Mouse (Mus musculus) G1E (cell line): ENCODE measurements around the gene Tas2r126. TPM values are rescaled to one million over a fixed set of nuclear protein-coding genes. Genes with fewer than 3 reads are reported as not detected.

Experiments
- ATAC-seq: 2 replicates; pipeline ENCODE4 v1.8.0; 2016; ENCODE audit warnings: mild to moderate bottlenecking; ENCODE audit not compliant: insufficient number of reproducible peaks, poor library complexity, low FRiP score, severe bottlenecking; ENCODE audit errors: extremely low read depth
- DNase-seq: peaks from one replicate; pipeline ENCODE4 v3.0.0; 2012; ENCODE audit warnings: low spot score
- H3K27me3 ChIP-seq: 2 replicates; pipeline ENCODE4 v1.6.1; 2012; ENCODE audit warnings: mild to moderate bottlenecking, low read length, inconsistent platforms; ENCODE audit not compliant: insufficient read depth
- H3K36me3 ChIP-seq: replicated peaks from 2 replicates; pipeline ENCODE3; 2012; ENCODE audit warnings: mild to moderate bottlenecking, inconsistent platforms
- H3K4me1 ChIP-seq: 2 replicates; pipeline ENCODE4 v1.6.1; 2012; ENCODE audit warnings: low read depth, low read length, inconsistent platforms, mixed read lengths; ENCODE audit not compliant: insufficient read depth
- H3K4me3 ChIP-seq: 2 replicates; pipeline ENCODE4 v1.5.1; 2012; ENCODE audit warnings: low read depth, mild to moderate bottlenecking, inconsistent platforms, low read length, moderate library complexity, mixed read lengths
- H3K9me3 ChIP-seq: replicated peaks from 2 replicates; pipeline ENCODE4 v1.6.1; 2012; ENCODE audit warnings: inconsistent platforms
- CTCF ChIP-seq: IDR thresholded peaks from 2 replicates; pipeline ENCODE4 v1.5.1; 2012; ENCODE audit warnings: low read depth, low read length, inconsistent platforms, mixed read lengths
- GATA1 ChIP-seq: IDR thresholded peaks from 2 replicates; pipeline ENCODE4 v1.6.1; 2012; ENCODE audit warnings: borderline replicate concordance, low read length, inconsistent platforms, mixed read lengths
- GATA2 ChIP-seq: IDR thresholded peaks from 2 replicates; pipeline ENCODE4 v1.6.1; 2012; ENCODE audit warnings: low read depth, low read length, inconsistent platforms, borderline replicate concordance
- POLR2AphosphoS5 ChIP-seq: IDR thresholded peaks from 2 replicates; pipeline ENCODE4 v1.6.1; 2012; ENCODE audit warnings: low read depth, low read length, inconsistent platforms; ENCODE audit not compliant: insufficient replicate concordance
- TAL1 ChIP-seq: conservative IDR thresholded peaks from 2 replicates; pipeline ENCODE4 v1.6.1; 2012; ENCODE audit warnings: low read depth, low read length, inconsistent platforms, mixed read lengths
- polyA plus RNA-seq: library from polyadenylated mRNA; stranded (reverse); fragments of >175 nt; gene quantifications from 2 replicates; pipeline ENCODE4 v1.2.3, GENCODE M21; 2012
- total RNA-seq, 2 experiments: library from RNA; stranded (forward) in 1 of 2; stranded (reverse) in 1 of 2; fragments of 200-1000 nt in 1 of 2; fragments of >200 nt in 1 of 2; fragmentation: Nextera tagmentation in 1 of 2; gene quantifications; 2 replicates each; pipeline ENCODE4 v1.2.3; 2014 to 2017

Tas2r126 gene
- total RNA-seq (2014; fragmentation: Nextera tagmentation) (not detected in 2 replicates), total RNA-seq (2017) (not detected in 2 replicates), polyA plus RNA-seq (not detected in 2 replicates)

DNA sequence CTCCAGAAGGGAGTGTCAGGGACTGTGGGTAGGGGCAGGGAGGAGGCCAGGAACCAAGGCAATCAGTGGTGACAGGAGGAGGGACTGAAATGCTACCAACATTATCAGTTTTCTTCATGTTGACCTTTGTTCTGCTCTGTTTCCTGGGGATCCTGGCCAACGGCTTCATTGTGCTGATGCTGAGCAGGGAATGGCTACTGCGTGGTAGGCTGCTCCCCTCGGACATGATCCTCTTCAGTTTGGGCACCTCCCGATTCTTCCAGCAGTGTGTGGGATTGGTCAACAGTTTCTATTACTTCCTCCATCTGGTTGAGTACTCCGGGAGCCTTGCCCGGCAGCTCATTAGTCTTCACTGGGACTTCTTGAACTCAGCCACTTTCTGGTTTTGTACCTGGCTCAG lies at the start of gene Tas2r126:
TSS of gene Tas2r126 (plus strand) at position 90 of the 400 bp plus-strand sequence.
- Histone ChIP-seq H3K4me1 (no peaks in the 10 kb centered on the region), H3K36me3 (no peaks in the 10 kb centered on the region), H3K27me3 (no peaks in the 10 kb centered on the region), H3K4me3 (no peak within 1 kb of the TSS), H3K9me3 (no peaks in the 10 kb centered on the region)
- no peak for ATAC-seq
- no peak for DNase-seq
- TF ChIP-seq POLR2AphosphoS5 (no peak), TAL1 (no peak), CTCF (no peak), GATA1 (no peak), GATA2 (no peak)

DNA sequence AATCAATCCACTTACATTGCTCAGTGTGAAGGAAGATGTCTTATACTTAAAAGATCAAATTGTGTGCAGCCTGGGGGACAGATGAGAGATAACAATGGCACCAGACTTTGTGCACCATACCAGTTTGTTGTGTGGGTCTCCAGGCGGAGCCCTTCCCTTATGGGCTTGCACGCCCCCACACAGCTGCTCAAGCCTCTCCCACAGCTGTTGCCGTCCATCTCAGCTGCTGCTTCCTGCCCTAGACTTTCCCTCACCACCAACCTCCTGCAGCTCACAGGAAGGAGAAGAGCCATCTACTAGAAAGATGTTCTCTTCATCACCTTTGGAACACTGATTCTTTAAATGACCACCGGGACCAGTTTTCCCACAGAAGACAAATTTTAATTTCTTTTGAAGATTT lies 48.7 kb upstream of the Tas2r126 start:
- TF ChIP-seq GATA1, result no peak
- TF ChIP-seq GATA2, result no peak
- no peak for TF ChIP-seq POLR2AphosphoS5
- no peak for TF ChIP-seq CTCF
- no peak for TF ChIP-seq TAL1
- peaks cover 4% of the 10 kb centered on the region for H3K27me3 ChIP-seq
- ATAC-seq (no peak), DNase-seq (no peak)
- H3K9me3 ChIP-seq, result no peaks in the 10 kb centered on the region
- H3K4me1 ChIP-seq, result no peaks in the 10 kb centered on the region
- no peak overlapping the region for H3K4me3 ChIP-seq
- H3K36me3 ChIP-seq, result no peaks in the 10 kb centered on the region

DNA sequence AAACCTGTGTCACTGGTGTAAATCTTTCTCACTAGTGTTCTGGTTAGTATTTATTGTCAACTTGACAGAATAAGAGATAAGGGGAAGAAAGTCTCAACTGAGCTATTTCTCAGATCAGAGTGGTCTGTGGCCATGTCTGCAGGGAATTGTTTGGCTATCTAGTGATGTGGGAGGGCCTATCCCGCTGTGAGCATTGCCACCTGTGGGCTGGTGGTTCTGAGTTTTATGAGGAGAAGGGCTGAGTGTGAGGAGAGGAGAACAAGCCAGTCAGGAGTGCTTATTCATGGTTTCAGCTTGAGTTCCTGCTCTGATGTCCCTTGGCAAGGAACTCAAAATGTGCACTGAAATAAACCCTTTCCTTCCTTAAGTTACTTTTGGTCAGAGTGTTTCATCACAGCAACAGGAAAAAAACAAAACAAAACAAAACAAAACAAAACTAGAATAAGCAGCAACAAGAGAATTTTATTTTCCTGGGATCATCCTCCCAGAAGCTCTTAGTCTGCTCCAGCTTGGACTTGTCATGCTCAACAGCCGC lies 42.5 kb upstream of the Tas2r126 start:
- Histone ChIP-seq H3K9me3 (no peaks in the 10 kb centered on the region), H3K4me3 (no peak overlapping the region), H3K4me1 (no peaks in the 10 kb centered on the region), H3K36me3 (no peaks in the 10 kb centered on the region), H3K27me3 (peaks cover 8% of the 10 kb centered on the region; the same call in 1 of the 2 replicates)
- no peak for ATAC-seq
- no peak for DNase-seq
- no peak for TF ChIP-seq POLR2AphosphoS5
- no peak for TF ChIP-seq GATA2
- no peak for TF ChIP-seq TAL1
- TF ChIP-seq CTCF, result no peak
- no peak for TF ChIP-seq GATA1

DNA sequence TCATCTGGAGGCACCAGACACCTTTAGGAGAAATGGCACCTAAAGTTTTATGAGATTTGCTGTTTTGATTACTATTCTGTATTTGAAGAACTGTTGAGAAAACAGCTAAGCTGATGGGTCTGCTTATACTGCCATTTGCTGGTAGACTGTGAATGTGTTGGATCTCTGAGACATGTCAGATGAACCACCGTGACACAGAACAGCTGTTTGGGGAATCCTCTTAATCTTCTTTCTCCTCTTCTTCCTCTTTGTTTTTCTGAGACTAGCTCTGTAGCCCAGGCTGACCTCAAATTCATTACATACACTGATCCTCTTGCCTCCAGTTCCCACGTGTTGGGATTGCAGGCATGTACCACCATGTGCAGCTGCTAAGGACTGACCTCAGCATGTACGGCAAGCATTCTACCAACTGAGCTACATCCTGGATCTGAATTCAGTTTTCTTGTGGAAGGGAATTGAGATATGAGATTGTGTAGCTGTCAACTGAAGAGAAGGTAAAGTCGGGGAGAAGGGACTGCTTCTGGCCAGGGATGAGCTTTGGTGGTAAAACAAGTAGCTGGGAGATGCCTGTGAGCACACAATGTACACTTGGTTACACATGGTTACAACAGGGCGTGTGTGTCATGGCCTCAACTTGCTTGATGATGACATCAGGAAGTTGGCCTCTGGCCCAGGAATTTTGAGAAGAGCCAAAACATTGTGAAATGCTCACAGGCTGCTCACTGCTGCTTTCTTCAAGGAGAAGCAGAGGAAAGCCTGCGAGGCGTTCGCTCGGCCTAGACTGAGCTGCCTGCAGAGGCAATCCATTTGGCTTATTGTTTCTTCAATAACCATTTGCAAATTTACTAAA lies 38.1 kb upstream of the Tas2r126 start:
- DNase-seq, result no peak

DNA sequence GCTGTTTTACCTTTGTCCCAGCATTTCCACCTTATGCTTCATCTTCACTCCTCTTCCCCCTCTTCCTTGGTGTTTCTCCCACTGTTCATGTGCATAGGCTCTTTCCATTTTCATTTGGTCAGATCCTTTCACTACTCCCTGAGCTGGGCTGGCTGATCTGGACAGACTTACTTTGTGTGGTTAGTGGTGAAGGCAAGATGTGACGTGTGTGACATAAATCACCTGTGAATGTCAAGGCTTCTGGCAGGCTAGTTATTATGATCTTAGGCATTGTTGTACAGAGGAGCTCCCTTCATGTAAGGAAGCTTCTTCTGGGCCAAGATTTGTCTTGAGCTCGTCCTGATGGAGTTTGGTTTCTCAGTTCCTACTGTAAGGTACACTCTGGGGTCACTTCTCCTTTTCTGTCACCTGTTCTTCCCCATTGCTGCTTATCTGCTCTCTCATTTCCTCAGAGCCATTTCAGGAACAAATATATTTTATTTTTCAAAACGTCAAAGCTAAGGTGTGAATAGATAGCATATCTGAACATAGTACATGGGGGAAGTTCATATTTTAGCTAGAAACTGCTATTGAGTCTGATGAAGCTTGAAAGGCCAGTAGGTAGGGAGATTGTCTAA lies 37.2 kb upstream of the Tas2r126 start:
- Histone ChIP-seq H3K4me3 (no peak overlapping the region), H3K36me3 (no peaks in the 10 kb centered on the region), H3K27me3 (0 out of 2 replicates have a peak, but pooled peaks cover 5% of the 10 kb centered on the region), H3K9me3 (no peaks in the 10 kb centered on the region), H3K4me1 (no peaks in the 10 kb centered on the region)
- no peak for DNase-seq
- no peak for TF ChIP-seq TAL1
- no peak for TF ChIP-seq POLR2AphosphoS5
- TF ChIP-seq GATA2, result no peak
- no peak for TF ChIP-seq CTCF
- ATAC-seq, result no peak

More for the DNA sequence above, 38.1 kb upstream of the Tas2r126 start:
- Histone ChIP-seq H3K27me3 (0 out of 2 replicates have a peak, but pooled peaks cover 5% of the 10 kb centered on the region), H3K4me1 (no peaks in the 10 kb centered on the region), H3K36me3 (no peaks in the 10 kb centered on the region), H3K4me3 (no peak overlapping the region), H3K9me3 (no peaks in the 10 kb centered on the region)
- TF ChIP-seq GATA1 (no peak), CTCF (no peak), TAL1 (no peak), GATA2 (no peak), POLR2AphosphoS5 (no peak)
- ATAC-seq, result no peak

DNA sequence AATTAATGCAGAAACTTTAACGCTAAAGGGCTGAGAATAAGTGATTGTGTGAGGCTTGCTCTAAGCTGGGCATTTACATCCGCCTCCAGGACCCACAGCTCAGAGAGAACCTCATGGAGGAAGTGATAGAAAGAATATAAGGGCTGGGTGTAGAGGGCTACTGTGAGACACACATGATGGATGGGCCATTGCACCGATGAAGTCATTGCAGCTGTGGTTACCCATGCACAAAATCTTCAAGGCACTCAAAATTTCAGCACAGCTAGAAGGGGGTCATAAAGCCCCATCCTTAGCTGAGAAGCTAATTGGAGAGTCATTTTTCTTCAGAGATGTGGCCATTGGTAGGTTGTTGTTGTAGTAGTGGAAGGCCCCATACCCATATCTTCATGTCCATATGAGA lies 36.0 kb upstream of the Tas2r126 start:
- Histone ChIP-seq H3K36me3 (no peaks in the 10 kb centered on the region), H3K9me3 (no peaks in the 10 kb centered on the region), H3K4me1 (no peaks in the 10 kb centered on the region), H3K4me3 (no peak overlapping the region), H3K27me3 (0 out of 2 replicates have a peak, but pooled peaks cover 5% of the 10 kb centered on the region)
- TF ChIP-seq GATA1 (no peak), POLR2AphosphoS5 (no peak), TAL1 (no peak), CTCF (no peak), GATA2 (no peak)
- ATAC-seq, result no peak
- no peak for DNase-seq
